Mouse (Mus musculus) heart, adult 2 months (tissue): ENCODE data around the gene Il22ra1.

Experiments
- CTCF ChIP-seq: fragments of 200-600 bp; IDR thresholded peaks from 2 replicates; pipeline ENCODE4 v1.8.1; 2022; ENCODE audit warnings: antibody characterized with exemption, mild to moderate bottlenecking, moderate library complexity
- EP300 ChIP-seq: fragments of 200-500 bp; IDR thresholded peaks from 2 replicates; pipeline ENCODE4 v1.6.1; 2011; ENCODE audit warnings: low read depth, low read length, control low read depth; ENCODE audit not compliant: insufficient read depth
- POLR2A ChIP-seq: fragments of 200-500 bp; IDR thresholded peaks from 2 replicates; pipeline ENCODE4 v1.6.1; 2011; ENCODE audit warnings: mild to moderate bottlenecking, low read depth, low read length, control low read depth; ENCODE audit not compliant: insufficient read depth

- no peak for TF ChIP-seq CTCF
- no peak for TF ChIP-seq POLR2A
- no peak for TF ChIP-seq EP300
Observed at GRCm38 (mm10) chr4:135685906-135686567, 41.9 kb upstream of the Il22ra1 start, which contains the start of gene Ifnlr1.
